In genomic region chr11:107188565-107189552, GRCm38 (mm10) we compare ENCODE assay signal across 8 mouse cellular contexts. TPM values are rescaled to one million over a fixed set of nuclear protein-coding genes. Genes with fewer than 3 reads are reported as not detected.
DNase-seq lines count a peak whose midpoint lies in the region; ATAC-seq lines count a peak whose summit lies in the region.

Gene Nol11 (minus strand): TSS chr11:107189381.

- DNase-seq in adipocyte (ENCODE audit: low spot score), result peak; percentile 99
- DNase-seq in embryo, embryonic 10 days (ENCODE audit: low spot score), result peak; percentile 99
- DNase-seq in gastrocnemius, postnatal 10 days, result peak; percentile 99
- peak; percentile 99 for DNase-seq in induced T-regulatory cell, adult 2 months (ENCODE audit: low read depth)
- DNase-seq in left cerebral cortex, adult 9 months (ENCODE audit: low spot score in 2 of 2), result peak; percentile 96 to 100
- peak; percentile 98 for DNase-seq in right cerebral cortex, postnatal 14 days
- peak; percentile 98 to 99 for DNase-seq in urinary bladder, postnatal 36 days (ENCODE audit: low spot score in 2 of 2)

- ATAC-seq in megakaryocyte progenitor cell, adult 5-6 weeks (replicated peaks; ENCODE audit: poor library complexity), result peak; percentile 99

RNA-seq across cellular contexts. Expression of gene Nol11, which starts in this region (rescaled TPM):
- total RNA-seq in gastrocnemius, postnatal 10 days (2021), result 10 to 100 TPM; 13.8 to 16.3 TPM
- total RNA-seq in megakaryocyte progenitor cell, adult 5-6 weeks (2015), result 70.6 and 78.4 TPM in 2 replicates
- 51.1 and 64.7 TPM in 2 replicates for total RNA-seq in megakaryocyte progenitor cell, adult 5-6 weeks (2017)

Comparison
In these comparisons a context has a peak if more than half of its experiments do, and no peak if none do; other contexts are left out.
1. Peak in every context shown above with its lines: DNase-seq and ATAC-seq.